Mouse (Mus musculus): ENCODE measurements around the gene Dis3l.

Gene Dis3l

DNA sequence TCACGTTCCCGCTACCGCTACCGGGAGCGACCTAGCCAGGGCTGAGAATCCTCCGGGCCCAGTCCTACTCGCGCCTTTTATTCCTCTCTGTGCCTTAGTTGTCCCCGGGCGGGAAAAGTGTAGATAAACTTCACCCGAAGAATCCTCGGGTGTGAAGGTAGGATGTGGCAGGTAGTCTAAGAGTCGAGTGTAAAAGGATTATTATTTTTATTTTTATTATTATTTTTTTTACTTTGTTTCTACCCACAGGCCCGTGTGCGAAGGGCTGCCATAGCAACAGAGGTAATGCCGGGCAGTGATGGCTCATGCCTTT lies at the start of gene Dis3l:
TSS of gene Dis3l (minus strand) at position 35 of the 313 bp plus-strand sequence.
- no peak for DNase-seq

DNA sequence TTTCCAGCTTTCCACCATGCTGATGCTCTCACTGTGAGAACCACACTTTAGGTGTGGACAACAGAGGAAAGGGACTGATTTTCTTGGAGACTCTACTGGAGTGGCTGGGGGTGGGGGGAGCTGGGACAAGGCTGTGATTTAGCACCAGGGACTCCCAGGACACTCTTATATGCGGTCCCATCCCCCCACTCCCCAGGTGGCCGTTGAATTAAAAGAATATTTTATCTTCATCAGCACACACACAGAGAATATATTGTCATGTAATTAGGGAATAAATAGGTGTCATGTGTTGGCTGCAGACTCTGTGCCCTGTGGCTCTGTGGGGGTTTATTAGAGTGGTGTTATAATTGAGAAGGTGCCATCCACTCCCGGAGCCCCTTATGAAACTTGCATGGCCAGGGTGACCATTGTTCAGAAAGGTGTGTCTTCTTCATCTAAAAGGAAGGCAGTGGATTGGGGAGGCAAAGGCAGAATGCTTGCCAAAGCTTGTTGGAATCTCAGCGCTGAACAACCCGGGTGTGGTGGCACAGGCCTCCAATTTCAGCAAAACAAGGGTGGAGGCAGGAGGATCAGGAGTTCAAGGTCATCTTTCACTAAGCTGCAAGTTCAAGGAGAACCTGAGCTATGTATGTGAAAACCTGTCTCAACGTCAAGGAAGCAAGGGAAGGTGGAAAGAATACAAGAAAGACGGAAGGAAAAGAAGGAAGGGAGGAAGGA lies 48.6 kb upstream of the Dis3l start:
- no peak for DNase-seq

DNA sequence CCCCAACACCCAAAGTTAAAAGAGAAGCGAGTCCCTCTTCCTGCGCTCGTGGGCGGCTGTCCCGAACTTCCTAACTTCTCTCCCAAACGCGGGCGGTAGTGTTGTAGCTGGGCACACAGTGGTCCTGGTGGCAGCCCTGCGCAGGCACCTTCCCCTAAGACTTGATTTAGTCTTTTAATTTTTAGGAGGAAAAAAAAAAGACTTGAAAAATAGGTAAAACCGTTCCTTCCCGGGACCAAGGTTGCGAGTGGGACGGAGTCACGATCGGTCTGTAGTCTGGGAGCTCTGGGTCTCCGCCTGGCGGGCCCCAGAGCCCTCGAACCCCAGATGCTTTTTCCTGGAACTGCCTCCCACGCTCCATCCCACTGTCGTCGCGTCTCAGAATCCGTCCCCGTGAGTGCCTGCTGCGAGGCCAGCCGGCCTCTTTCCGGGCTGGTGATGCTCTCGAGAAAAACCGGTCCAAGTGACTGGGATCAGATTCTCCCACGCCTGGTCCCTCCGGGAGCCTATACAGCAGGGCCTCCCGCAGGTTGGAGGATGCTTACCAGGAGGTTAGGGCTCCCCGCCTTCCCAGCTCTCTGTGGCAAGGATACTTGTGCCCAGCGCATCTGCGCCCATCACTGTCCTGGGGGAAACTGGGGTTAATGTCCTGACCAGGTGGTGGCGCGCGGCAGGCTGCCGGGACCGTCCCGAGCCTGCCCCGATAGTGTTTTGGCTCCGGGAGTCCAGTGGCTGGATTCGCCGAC lies 45.6 kb upstream of the Dis3l start:
- DNase-seq = peak; percentile 38

DNA sequence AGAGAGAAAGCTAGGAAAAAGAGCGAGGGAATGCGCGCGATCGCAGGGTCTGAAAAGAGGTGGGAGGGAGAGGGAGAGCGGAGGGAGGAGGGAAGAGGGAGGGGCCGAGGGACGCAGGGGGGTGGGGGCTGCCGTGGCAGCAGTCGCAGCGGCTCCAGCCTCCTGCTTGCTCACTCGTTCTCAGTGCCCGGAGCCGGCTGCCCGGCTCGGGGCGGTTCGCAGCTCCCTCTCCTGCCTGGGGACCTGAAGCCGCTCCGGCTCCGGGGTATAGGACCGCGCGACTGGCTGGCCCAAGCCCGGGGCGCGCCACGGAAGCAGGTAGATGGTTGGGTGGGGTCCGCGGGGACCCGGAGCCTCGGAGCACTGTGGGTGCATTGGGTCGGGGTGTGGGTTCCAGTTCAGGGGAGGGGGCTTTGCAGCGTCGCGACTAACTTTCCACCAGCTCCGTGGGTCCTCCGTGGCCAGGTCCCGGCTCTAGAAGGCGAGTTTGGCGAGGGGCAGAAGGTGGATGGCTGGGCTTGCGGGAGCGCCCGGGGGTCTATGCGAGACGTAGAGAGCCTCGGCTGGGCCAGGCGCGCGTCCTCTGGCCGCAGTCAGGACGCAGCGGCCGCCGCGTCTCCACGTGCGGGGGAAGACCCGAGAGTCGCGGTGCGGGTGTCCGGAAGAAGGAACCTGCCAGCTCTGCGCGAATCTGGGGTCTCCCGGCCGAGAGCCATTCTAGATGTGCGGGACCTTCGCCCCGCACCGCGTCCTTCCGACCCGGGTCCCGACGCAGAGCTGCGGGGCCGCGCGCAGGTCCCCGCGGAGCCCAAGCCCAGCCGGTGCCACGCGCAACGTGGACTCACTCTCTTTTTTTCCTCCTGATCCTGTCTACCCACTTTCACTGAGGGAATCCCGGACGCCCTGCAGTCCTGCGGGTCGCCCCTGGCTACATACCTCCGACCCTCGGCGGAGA lies 44.7 kb upstream of the Dis3l start, which contains the start of gene Megf11:
TSS of gene Megf11 (plus strand) at position 116 of the 955 bp plus-strand sequence.
- DNase-seq = peak; percentile 75

DNA sequence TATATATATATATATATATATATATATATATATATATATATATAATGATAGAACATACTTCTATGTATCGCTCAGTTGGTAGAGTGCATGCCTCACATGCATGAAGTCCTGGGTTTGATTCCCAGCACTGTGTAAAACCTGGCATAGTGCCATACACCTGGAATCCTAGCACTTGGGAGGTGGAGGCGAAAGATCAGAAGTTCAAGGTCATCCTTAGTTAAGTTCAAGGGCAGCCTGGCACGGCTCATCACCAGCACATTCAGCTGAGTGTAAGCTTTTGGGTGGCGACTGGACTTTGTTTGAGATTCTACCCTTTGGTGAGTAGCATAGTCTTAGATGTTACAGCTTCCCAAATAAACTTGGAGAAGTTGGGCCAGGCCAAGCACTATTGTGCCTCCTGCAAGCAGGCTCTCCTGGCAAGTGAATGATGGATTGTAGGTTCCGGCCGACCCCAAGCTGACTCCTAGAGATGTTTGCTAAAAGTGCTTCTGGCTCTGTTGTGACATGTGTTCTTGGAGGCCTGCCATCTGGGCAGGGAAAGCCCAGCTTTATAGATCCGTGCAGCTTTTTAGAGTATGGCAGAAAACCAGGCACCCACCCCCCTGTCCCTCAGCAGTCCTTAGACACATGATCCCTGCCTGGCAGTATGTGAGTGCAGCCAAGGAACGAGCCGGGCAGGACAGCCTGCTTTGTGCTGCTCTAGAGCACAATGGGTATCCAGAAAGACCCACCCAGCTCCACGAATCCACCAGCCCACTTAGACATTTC lies 42.1 kb upstream of the Dis3l start:
- DNase-seq = no peak

DNA sequence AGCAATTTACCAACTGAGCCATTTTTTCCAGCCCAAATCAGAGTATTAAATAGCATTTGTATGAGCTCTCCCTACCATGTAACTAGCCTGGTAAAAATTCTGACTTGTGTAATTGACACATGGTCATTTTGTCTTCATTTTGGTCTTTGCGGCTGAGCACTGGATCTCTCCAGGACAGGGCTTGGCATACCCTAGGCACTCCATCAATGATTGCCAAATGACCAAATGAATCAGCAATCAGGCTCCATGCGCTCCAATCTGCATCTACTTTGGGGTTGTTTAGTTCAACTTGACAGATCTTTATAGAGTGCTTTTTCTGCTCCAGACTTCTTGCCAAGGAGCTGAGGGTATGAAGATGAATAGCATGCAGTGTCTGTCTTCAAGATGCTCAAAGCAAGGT lies 35.3 kb upstream of the Dis3l start:
- DNase-seq = no peak

DNA sequence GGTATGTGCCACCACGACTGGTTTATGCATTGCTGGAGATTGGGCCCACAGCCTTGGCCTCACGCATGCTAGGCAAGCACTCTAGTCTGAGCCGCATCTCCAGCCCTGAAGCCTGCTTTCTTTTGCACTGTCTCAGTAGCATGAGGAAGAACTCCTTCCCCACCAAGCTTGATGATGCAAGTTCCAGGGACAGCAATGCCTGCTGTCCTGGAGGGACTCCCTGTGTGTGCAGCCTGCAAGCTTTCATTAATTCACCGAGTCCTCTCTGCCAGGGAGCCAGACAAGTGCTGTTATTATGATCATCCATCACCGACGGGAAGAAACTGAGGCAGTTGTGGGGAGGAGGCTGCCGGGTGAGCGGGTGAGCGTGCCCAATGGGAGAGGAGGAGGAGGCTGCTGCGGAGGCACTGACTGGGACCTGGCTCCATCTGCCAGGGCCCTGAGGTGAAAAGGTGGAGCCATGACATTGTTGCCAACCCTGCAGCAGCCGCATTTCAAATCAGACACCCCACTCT lies 30.3 kb upstream of the Dis3l start:
- DNase-seq = no peak

DNA sequence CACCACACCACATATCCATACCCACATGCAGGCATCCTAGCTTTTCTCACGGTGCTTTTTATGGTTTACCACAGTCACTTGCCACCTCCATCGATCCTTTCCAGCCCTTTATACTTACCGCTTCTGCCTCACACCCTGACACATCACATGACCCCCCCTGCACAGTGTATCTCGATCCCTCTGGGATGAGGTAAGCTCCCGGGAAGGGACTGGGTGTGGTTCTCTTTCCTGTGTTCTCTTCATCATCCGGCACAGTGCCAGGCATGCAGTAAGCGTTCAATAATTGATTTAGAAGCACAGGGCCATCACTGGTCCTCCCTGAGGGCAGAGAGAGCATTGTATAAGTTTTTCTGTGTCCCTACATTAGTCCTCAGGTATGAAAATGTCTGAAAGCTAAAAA lies 28.8 kb upstream of the Dis3l start:
- DNase-seq = no peak

DNA sequence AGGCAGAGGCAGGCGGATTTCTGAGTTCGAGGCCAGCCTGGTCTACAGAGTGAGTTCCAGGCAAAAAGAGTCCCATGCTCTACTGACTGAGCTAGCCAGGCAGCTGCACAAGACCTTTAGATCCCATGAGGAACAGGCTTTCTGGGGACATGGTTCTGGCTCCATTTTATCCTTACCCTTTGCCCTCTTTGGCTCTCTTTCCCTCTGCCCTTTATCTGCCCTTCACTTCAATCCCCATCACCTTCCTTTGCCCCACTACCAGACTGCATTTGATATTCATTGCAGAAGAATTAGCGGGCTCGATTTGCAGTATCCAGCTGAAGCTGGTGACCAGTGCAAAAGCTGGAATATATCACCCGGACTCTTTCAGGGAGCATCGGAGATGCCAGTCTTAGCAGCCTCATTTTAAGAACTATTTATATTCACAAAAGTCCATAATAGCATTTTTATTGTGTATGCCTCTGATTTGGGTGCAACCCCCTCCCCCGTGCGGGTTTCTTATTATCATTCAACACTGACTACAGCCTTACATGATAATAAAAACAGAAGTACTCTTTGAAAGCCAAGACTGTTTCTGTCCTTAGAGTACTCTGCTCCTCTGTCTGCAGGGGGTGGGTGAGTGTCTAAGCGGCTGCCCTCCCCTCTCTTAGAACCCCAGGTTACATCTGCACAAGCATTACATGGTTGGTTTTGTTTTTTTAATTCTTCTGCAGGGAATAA lies 20.3 kb upstream of the Dis3l start:
- no peak for DNase-seq

DNA sequence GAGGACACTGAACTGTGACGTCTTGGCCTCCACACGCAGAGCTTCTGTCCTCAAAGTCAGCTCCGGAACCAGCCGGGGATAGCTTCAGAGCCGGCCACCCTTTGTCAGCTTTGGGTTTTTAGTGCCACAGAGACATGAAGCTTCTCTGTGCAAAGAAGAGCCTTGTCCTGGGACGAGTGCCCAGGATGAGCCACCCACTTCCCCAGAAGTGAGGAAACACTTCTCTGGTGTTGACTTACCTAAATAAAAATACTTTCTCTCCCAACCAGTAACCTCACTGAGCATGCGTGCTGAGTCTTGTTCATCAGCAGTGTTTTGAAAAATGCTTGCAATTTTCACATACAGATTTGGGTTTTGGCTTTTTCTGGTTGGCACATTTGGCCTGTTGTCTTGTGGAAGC lies 14.5 kb upstream of the Dis3l start:
- no peak for DNase-seq

DNA sequence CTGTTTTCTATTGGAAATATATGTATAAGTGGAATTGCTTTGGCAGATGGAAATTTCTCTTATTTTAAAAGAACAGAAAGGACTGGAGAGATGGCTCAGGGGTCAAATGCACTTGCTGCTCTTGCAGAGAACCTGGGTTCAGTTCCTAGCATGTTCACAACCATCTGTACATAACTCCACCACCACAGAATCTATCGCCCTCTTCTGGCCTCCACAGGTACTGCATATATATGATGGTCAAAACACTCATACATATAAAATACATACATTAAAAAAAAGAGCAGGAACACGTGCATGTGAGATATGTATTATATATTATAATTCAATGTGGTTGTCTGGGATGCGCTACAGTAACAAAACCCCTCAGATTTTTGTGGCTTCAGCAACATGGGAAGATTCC lies 10.1 kb upstream of the Dis3l start:
- peak; percentile 55 for DNase-seq

DNA sequence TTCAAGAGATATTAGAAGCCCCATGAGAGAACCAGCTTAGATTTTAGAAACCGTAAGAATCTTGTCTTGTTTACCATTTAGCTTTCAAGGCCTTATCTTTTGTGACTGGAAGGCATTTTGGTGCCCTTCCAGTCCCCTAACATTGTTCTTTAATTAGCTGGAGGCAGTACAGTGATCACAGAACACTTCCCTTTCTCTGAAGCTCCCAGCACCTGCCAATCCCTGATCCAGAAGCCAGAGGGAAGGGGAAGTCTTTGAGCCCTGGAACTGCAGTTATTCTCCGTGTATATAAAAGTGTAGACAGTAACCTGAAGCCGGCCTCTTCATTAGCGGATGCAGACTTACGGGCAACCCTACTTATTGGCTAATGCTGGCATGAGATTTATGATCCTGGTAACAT lies 8.4 kb upstream of the Dis3l start:
- DNase-seq = no peak

DNA sequence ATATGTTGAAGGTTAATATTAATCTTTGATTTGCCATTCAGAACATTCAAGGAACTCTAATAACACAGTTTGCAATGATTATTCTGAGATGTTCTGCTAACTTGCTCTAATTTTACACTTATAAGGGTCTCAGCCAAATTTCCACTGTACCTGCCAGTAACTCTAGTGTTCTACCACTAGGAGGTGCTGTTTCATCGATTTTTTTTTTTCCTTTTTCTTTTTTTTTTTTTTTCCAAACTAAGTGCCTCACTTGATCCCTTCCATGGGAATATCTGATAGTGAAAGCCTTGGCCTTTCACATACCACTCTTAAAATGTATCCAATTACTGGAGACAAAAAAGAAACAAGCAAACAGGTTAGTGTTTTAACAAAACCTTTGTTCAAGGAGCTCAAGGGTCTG lies 6.3 kb upstream of the Dis3l start:
- DNase-seq = peak; percentile 63

DNA sequence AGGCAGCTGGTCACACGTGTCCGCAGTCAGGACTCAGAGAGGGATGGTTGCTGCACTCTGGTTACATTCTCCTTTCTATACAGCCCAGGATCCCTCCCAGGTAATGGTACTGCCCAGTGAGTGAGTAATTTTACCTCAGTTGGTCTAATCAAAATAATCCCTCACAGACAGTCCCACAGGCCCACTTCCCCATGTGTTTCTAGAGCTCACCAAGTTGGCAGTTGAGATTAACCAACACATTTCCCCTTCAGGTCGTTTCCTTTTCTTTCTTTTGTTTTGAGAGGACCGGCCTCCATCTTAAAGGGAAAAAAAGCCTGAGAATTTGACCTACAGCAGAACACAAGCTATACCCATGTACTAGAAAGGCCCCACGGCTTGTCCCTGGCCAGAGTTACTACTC lies 4.8 kb upstream of the Dis3l start:
- DNase-seq = no peak

DNA sequence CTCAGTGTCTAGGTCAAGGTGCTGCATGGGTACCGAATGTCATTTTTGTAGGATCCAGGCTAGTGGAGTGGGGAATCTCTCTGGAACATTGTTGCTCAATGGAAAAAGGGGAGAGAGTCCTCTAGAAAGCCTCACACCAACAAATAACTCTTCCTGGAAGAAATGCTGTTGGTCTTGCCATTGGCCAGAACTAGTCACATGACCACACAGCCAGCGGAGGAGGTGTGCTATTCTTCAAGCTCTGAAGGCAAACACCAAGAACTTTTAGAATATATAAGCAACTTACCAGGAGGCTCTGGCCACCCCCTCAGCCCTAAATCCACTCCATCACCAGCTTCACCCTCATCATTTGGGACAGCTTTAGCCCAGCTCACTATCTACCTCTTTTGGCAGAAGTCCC lies 2.6 kb upstream of the Dis3l start:
- DNase-seq = no peak

DNA sequence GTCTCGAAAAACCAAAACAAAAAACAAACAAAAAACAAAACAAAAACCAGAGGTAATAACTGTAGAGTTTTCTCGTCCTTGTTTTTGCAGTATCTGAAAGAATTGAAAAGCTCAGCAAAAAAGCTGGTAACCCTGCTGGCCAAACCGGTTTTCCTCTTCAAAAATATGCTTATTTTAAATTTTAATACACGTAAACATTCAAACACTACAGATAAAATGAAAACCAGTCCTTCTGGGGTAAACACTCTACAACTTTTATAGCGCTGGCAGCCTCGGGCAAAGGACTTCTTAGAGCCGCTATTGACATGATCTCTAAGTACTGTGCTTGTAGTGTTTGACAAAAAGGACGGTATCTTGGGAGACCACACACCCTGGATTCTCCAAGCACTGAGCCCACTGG lies 583 bp upstream of the Dis3l start:
- DNase-seq = no peak

DNA sequence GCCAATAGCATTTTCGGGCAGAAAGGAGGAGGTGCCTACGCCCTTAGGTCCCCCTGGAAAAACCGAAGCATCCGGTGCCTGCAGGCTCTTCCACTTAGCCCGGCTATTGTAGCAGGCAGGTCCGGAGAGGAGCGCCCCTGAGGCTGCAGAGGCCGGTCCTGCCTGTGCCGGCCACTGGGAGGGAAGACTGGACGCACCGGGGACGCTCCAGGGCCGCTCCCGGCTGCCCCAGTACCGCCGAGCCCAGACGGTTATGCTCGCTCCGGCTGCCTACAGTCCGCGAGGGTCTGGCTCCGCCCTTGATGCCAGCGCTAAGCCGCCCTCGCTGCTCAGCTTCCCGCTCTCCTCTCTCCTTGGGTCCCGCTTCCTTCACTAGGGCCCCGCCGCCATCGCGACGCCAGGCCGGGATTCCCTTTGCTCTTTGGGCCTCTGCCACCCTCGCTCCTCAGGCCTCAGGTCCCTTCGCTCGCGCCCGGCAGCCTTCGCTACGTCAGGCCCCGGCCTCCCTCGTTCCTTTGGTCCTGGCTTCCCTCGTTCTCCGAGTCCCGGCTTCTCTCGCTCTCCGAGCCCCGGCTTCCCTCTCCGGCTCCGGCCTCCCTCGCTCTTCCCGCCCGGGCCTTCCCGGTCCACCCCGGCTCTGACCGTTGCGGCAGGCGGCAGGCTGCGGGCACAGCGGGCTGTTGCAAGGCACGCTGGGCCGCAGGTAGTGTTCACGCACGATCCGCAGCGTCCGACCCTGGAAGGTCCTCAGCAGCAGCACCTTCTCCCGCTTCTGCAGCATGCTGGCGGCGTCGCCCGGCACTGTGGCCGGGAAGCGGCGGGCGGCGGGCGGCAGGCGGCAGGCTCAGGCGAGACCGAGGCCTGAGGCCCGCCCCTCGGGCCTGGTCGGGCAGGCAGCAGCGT lies 486 bp downstream of the Dis3l start:
- peak; percentile 89 for DNase-seq

DNA sequence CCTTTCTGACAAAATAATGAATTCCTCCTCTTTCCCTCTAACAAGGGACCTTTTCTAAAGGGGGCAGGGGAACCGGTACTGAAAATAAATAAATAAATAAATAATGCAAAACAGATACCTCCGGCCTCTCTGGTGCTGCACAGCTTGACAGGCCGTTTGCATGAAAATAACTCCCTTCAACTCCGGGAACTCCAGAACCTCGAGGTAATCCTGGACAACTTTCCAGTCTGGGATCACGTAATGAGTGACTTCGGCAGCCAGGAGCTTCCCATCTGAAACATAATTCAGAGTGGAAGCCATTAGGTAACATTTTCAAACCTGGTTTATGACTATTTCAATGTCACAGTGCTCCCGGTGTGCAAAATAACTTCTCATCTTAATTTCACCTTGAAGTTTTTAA lies 1.7 kb downstream of the Dis3l start:
- DNase-seq = no peak

DNA sequence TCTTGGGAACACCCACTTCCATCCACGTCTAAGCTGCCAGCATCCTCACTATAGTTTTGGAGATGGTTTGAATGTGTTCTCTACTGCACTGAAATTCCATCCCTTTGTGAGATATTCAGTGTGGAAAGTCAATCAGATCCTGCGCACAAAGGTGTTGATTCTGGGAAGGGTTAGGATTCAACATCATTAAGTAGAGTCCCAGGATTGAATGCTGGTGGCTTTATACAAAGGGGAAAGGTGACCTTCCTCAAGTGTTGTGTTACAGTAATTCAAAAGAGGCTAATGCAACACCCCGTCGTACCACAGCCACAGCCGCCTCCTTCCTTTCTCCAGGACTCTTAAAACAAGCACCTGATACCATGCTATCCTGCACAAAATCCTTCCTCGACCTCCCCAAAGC lies 5.3 kb downstream of the Dis3l start:
- no peak for DNase-seq

DNA sequence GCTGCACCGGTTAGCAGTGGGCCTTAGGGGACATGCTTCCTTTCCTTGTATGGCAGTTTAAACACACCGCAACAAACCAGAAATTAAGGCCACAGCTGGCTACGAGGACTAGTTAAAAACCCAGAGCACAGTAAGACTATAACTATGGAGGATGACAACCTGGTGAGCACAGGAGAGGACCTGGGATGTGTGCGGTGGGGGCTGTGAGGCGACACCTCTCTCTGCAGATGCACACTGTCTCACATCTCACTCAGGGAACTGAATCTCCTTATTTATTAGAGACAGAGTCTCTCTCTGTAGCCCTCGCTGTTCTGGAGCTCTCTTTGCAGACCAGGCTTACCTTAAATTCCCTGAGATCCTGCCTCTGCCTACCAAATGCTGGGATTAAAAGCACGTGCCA lies 17.1 kb downstream of the Dis3l start:
- DNase-seq = no peak

DNA sequence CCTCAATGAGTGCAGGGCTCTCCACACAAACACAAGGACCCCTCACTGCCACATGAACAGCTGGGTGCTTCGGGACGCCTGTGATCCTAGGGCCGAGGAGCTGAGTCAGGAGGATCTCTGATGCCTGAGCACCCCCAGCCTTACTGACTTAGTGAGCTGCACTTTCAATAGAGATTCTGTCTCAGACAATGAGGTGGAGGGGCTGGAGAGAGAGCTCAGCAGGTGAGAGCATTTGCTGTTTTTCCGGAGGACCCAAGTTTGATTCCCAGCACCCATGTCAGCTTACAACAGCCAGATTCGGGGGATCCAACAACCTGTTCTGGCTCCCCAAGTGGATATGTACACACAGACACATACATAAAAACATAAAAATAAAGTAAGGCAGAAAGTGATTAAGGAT lies 24.1 kb downstream of the Dis3l start:
- no peak for DNase-seq

All from retina, postnatal 1 day (tissue).